Mouse (Mus musculus) cerebellum, adult 2 months (tissue): ENCODE results near the gene Hoxd13. TPM values are rescaled to one million over a fixed set of nuclear protein-coding genes. Genes with fewer than 3 reads are reported as not detected.

Source experiments
- DNase-seq, 2 experiments: peaks; one replicate each; pipeline ENCODE4 v3.0.0; 2021
- H3K27ac ChIP-seq: fragments of 200-500 bp; 2 replicates; pipeline ENCODE4 v1.5.1; 2012; ENCODE audit warnings: low read length, control low read depth, inconsistent platforms; ENCODE audit not compliant: insufficient read depth
- H3K27me3 ChIP-seq: fragments of 200-500 bp; 2 replicates; pipeline ENCODE4 v1.6.1; 2012; ENCODE audit warnings: inconsistent platforms, mild to moderate bottlenecking, low read length, moderate library complexity; ENCODE audit not compliant: control insufficient read depth, insufficient read depth
- H3K4me1 ChIP-seq: fragments of 200-500 bp; 2 replicates; pipeline ENCODE4 v1.6.1; 2011; ENCODE audit warnings: low read length; ENCODE audit not compliant: control insufficient read depth, insufficient read depth
- H3K4me3 ChIP-seq: fragments of 200-500 bp; replicated peaks from 2 replicates; pipeline ENCODE3; 2011; ENCODE audit warnings: mild to moderate bottlenecking, low read depth, low read length, control low read depth; ENCODE audit not compliant: insufficient read depth
- CTCF ChIP-seq: fragments of 200-500 bp; IDR thresholded peaks from 2 replicates; pipeline ENCODE4 v1.5.1; 2011; ENCODE audit warnings: low read depth, mild to moderate bottlenecking, control low read depth, low read length, moderate library complexity, borderline replicate concordance; ENCODE audit not compliant: insufficient read depth
- POLR2A ChIP-seq: fragments of 200-500 bp; IDR thresholded peaks from 2 replicates; pipeline ENCODE4 v1.6.1; 2011; ENCODE audit warnings: low read length, control low read depth, borderline replicate concordance; ENCODE audit not compliant: insufficient read depth
- WGBS: fragments of 180-500 bp; shearing (Covaris S2); methylation state at CpG from one replicate; pipeline ENCODE4 v1.1.7; 2018; 5-methylcytosine and 5-hydroxymethylcytosine counted together
- polyA plus RNA-seq: library from polyadenylated mRNA; depleted of rRNA; stranded (reverse); fragments of >200 nt; gene quantifications from 2 replicates; pipeline ENCODE4 v1.2.3, GENCODE M21; 2012

The Hoxd13 gene
- polyA plus RNA-seq, 1 experiment = 0.10 TPM

GRCm38 (mm10) chr2:74658667-74659371 lies 9.3 kb upstream of the Hoxd13 start:
- Histone ChIP-seq H3K4me1 (no peaks in the 10 kb centered on the region), H3K27ac (no peak overlapping the region), H3K4me3 (no peak overlapping the region), H3K27me3 (peaks cover 33% of the 10 kb centered on the region; the same call in 1 of the 2 replicates)
- no peak for DNase-seq
- WGBS = 3% methylated on average over 47 of the region's 47 CpGs
- no peak for TF ChIP-seq POLR2A
- TF ChIP-seq CTCF = no peak

- Histone ChIP-seq H3K4me3 (no peak within 1 kb of the TSS), H3K4me1 (no peaks in the 10 kb centered on the region), H3K27me3 (peaks cover 31% of the 10 kb centered on the region; the same call in 1 of the 2 replicates), H3K27ac (no peak within 1 kb of the TSS)
- no peak for DNase-seq
- WGBS = 6% methylated on average over 28 of the region's 28 CpGs
- TF ChIP-seq POLR2A (no peak), CTCF (no peak)
Observed at GRCm38 (mm10) chr2:74659507-74660005, 8.6 kb upstream of the Hoxd13 start, which contains the start of gene Evx2. Gene Evx2, minus strand, starts transcription at chr2:74659557.

DNA sequence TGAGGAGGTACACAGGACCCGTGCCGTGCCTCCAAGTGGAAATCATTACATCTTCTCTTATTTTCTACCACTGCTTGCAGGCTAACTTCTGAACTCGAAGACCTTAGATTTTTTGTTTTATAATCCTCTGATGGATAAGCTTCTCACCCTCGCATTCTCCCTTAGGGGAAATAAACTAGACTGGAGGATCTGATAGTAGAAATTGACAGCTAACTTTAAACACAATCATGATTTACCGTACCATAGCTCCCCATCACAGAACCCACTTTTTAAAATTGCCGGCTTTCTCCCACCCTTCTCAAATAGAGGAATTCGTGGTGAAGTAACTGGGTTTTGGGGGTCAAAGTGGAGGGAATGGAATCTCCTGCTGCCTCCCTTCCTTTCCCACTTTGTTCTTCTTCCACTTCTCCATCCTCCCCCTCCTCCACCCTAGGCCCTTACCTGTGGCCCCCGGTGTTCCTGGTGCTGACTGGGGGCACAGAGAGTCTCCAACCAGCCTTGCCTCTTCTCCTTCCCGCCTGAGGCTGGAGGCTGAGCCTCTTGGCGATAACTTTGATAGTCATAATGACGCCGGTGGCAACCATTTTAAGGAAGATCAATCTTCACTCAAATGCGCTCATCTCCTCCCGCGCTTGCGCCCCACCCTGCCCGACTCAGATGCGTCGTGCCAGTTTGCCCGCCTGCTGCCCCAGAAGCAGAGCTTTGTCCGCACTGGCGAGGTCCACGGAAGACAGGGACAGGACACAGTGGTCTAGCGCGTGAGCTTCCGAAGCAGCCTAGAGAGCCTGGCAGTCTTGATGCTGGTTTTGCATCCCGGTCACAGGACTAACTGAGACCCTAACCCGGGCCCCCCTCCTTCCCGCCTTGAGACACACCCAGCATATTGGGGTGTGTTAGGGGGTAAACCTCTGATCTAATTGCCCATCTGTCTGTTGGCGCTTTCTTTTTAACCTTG lies 7.4 kb upstream of the Hoxd13 start:
- 4% methylated on average over 30 of the region's 30 CpGs for WGBS
- no peak overlapping the region for H3K4me3 ChIP-seq
- H3K4me1 ChIP-seq = no peaks in the 10 kb centered on the region
- peaks cover 26% of the 10 kb centered on the region; the same call in 1 of the 2 replicates for H3K27me3 ChIP-seq
- H3K27ac ChIP-seq = no peak overlapping the region
- no peak for DNase-seq
- TF ChIP-seq CTCF (no peak), POLR2A (no peak)

DNA sequence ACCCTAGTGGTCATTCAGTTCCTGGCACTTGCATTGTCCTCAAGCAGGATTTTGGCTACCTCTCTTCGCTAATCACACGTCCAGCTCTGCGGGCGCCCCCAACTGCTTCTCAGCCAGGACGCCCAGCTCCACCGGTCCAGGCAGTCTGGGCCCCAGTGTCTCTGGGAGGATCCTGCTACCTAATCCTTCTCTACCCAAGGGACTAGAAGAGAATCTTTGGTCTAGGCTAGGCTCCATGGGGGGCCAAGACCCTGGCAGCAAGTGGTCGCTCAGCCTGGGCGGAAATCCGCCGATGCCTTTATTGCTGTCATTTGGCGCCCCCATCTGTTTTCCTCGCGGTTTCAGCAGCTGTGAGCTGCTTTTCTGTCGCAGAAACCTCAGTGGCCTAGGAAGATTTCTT lies 6.4 kb upstream of the Hoxd13 start:
- H3K27me3 ChIP-seq = peaks cover 21% of the 10 kb centered on the region; the same call in 1 of the 2 replicates
- no peak overlapping the region for H3K27ac ChIP-seq
- no peak overlapping the region for H3K4me3 ChIP-seq
- DNase-seq = no peak
- WGBS = 2% methylated on average over 14 of the region's 14 CpGs
- no peaks in the 10 kb centered on the region for H3K4me1 ChIP-seq
- no peak for TF ChIP-seq CTCF
- no peak for TF ChIP-seq POLR2A

- no peak overlapping the region for H3K4me3 ChIP-seq
- no peaks in the 10 kb centered on the region for H3K4me1 ChIP-seq
- H3K27ac ChIP-seq = no peak overlapping the region
- 3% methylated on average over 18 of the region's 18 CpGs for WGBS
- TF ChIP-seq CTCF (peak; percentile 51; the same call in 1 of the 2 replicates), POLR2A (no peak)
- H3K27me3 ChIP-seq = peaks cover 18% of the 10 kb centered on the region; the same call in 1 of the 2 replicates
- no peak for DNase-seq
Observed at GRCm38 (mm10) chr2:74663291-74663925, 4.7 kb upstream of the Hoxd13 start.

DNA sequence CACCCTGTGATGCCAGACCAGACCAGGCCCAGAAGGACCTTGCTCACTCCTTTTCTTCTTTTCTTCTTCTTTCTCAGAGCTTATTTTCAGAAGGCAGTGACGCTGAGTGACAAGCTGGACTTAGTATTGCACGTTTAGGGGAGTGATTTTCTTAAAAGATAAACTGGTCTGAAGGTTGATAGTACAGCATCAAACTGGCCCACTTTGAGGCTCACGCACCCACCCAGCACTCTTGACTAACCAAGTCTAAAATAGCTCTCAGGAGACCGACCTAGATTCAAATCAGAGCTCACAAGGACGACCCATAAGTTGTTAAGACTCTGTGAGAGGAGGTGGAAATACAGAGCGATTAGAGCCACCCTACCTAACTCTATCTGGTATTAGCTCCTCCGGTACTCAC lies 1.7 kb upstream of the Hoxd13 start:
- no peak overlapping the region for H3K4me3 ChIP-seq
- 4% methylated on average over 7 of the region's 7 CpGs for WGBS
- H3K27me3 ChIP-seq = peaks cover 10% of the 10 kb centered on the region; the same call in 1 of the 2 replicates
- no peak overlapping the region for H3K27ac ChIP-seq
- H3K4me1 ChIP-seq = no peaks in the 10 kb centered on the region
- TF ChIP-seq POLR2A (no peak), CTCF (no peak)
- DNase-seq = no peak

- Histone ChIP-seq H3K4me3 (no peak overlapping the region), H3K27me3 (peaks cover 10% of the 10 kb centered on the region; the same call in 1 of the 2 replicates), H3K4me1 (no peaks in the 10 kb centered on the region), H3K27ac (no peak overlapping the region)
- 5% methylated on average over 36 of the region's 36 CpGs for WGBS
- DNase-seq = no peak
- TF ChIP-seq CTCF = no peak
- TF ChIP-seq POLR2A = no peak
Observed at GRCm38 (mm10) chr2:74667191-74667841, 794 bp upstream of the Hoxd13 start.
